Mouse (Mus musculus): ENCODE measurements around the gene Klhl15.

- no peak for TF ChIP-seq E2F4 (IDR thresholded peaks at IDR 0.05; ENCODE audit: insufficient read depth)
- TF ChIP-seq CEBPB (IDR thresholded peaks at IDR 0.05; ENCODE audit: insufficient read depth, poor library complexity, severe bottlenecking) = no peak
- no peak for TF ChIP-seq TCF12 (IDR thresholded peaks at IDR 0.05; ENCODE audit: insufficient read depth, poor library complexity, severe bottlenecking)
- TF ChIP-seq USF1 (IDR thresholded peaks at IDR 0.05; ENCODE audit: low read depth) = no peak
- TF ChIP-seq POLR2A (IDR thresholded peaks at IDR 0.05; ENCODE audit: insufficient read length, low read depth) = no peak
Measured at GRCm38 (mm10) chrX:94302928-94303327, 68.5 kb downstream of the Klhl15 start.
